Mouse (Mus musculus): ENCODE data around the gene Nt5e. TPM values are rescaled to one million over a fixed set of nuclear protein-coding genes. Genes with fewer than 3 reads are reported as not detected.

Nt5e gene
- polyA plus RNA-seq, 1 experiment from 2014 or later, result 2.7 TPM

DNA sequence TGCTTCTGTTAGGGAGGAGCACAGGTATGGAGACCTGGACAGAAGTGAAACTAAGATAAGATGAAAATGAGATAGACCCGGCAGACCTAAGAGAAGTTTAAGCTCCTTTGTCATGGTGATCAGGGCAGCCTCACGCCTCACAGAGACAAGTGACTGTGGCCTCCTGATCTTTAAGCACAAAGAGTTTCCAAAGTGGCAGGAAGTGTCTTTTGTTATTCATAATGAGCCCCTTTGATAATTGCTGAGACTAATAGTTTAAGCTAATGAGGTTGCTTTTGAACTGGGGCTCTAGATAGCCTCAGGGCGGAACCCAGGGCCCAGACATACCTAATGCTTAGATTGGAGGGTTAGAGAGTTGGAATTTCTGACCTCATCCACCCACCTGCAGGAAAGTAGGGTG is 5.5 kb downstream of the Nt5e start:
- H3K4me3 ChIP-seq (ENCODE audit: low read depth, low read length), result no peak overlapping the region
- no peak for DNase-seq (ENCODE audit: low spot score)

DNA sequence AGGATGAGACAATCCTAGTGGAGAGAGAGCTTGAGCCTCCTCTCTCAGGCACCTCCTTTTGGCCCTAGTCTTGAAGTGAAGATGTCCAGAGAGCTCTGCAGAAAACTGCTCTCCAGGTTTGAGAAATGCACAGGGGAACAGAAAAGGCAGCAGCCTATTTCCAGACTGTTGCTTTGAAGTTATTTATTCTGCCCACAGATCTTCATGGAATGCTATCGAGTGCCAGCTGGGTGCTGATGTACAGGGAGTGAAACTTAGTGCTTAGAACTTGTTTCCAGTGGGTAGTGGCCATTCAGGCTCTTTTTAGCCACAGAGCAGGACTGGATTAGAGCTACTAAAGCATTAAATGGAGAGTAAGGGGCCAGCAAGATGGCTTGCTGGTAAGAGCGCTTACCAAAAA is 8.8 kb downstream of the Nt5e start:
- H3K9ac ChIP-seq (replicated peaks; ENCODE audit: low read length), result no peak overlapping the region
- H3K4me1 ChIP-seq (ENCODE audit: control insufficient read depth, insufficient read depth, low read length), result no peaks in the 10 kb centered on the region
- DNase-seq (ENCODE audit: low spot score) (no peak), ATAC-seq (replicated peaks; ENCODE audit: insufficient number of reproducible peaks, low FRiP score, low TSS enrichment, low read depth) (no peak)
- no peak overlapping the region for H3K4me3 ChIP-seq (ENCODE audit: low read depth, low read length)
- no peaks in the 10 kb centered on the region for H3K27me3 ChIP-seq (ENCODE audit: control insufficient read depth, insufficient read depth, low read length)
- no peaks in the 10 kb centered on the region for H3K9me3 ChIP-seq (replicated peaks; ENCODE audit: control insufficient read depth, low read length)
- H3K36me3 ChIP-seq (replicated peaks; ENCODE audit: control insufficient read depth, insufficient read depth, low read depth, low read length), result no peaks in the 10 kb centered on the region
- WGBS, result 79% methylated on average over 1 of the region's 2 CpGs
- no peak overlapping the region for H3K27ac ChIP-seq (replicated peaks; ENCODE audit: low read depth, low read length)
- no peak overlapping the region for H3K4me2 ChIP-seq (ENCODE audit: low read depth, low read length)

More for the DNA sequence above, 5.5 kb downstream of the Nt5e start:
- Histone ChIP-seq H3K9me3 (replicated peaks; ENCODE audit: control insufficient read depth, low read length) (no peaks in the 10 kb centered on the region), H3K36me3 (replicated peaks; ENCODE audit: control insufficient read depth, insufficient read depth, low read depth, low read length) (no peaks in the 10 kb centered on the region), H3K27me3 (ENCODE audit: control insufficient read depth, insufficient read depth, low read length) (peaks cover 6% of the 10 kb centered on the region), H3K9ac (replicated peaks; ENCODE audit: low read length) (no peak overlapping the region), H3K4me1 (ENCODE audit: control insufficient read depth, insufficient read depth, low read length) (no peaks in the 10 kb centered on the region), H3K4me2 (ENCODE audit: low read depth, low read length) (no peak overlapping the region), H3K27ac (replicated peaks; ENCODE audit: low read depth, low read length) (no peak overlapping the region)
- no peak for ATAC-seq (replicated peaks; ENCODE audit: insufficient number of reproducible peaks, low FRiP score, low TSS enrichment, low read depth)
- WGBS, result 20% methylated on average over 3 of the region's 3 CpGs

- no peak overlapping the region for H3K27ac ChIP-seq (replicated peaks; ENCODE audit: low read depth, low read length)
- DNase-seq (ENCODE audit: low spot score) (no peak), ATAC-seq (replicated peaks; ENCODE audit: insufficient number of reproducible peaks, low FRiP score, low TSS enrichment, low read depth) (no peak)
- H3K4me2 ChIP-seq (ENCODE audit: low read depth, low read length), result no peak overlapping the region
- H3K9ac ChIP-seq (replicated peaks; ENCODE audit: low read length), result no peak overlapping the region
- H3K4me1 ChIP-seq (ENCODE audit: control insufficient read depth, insufficient read depth, low read length), result no peaks in the 10 kb centered on the region
- H3K36me3 ChIP-seq (replicated peaks; ENCODE audit: control insufficient read depth, insufficient read depth, low read depth, low read length), result no peaks in the 10 kb centered on the region
- no peak overlapping the region for H3K4me3 ChIP-seq (ENCODE audit: low read depth, low read length)
- no peaks in the 10 kb centered on the region for H3K9me3 ChIP-seq (replicated peaks; ENCODE audit: control insufficient read depth, low read length)
- WGBS, result 83% methylated on average over 3 of the region's 3 CpGs
- no peaks in the 10 kb centered on the region for H3K27me3 ChIP-seq (ENCODE audit: control insufficient read depth, insufficient read depth, low read length)
Measured at GRCm38 (mm10) chr9:88340819-88341218, 13.8 kb downstream of the Nt5e start.

- Histone ChIP-seq H3K27ac (replicated peaks; ENCODE audit: low read depth, low read length) (no peak overlapping the region), H3K27me3 (ENCODE audit: control insufficient read depth, insufficient read depth, low read length) (no peaks in the 10 kb centered on the region), H3K4me2 (ENCODE audit: low read depth, low read length) (no peak overlapping the region), H3K4me1 (ENCODE audit: control insufficient read depth, insufficient read depth, low read length) (no peaks in the 10 kb centered on the region), H3K9ac (replicated peaks; ENCODE audit: low read length) (no peak overlapping the region), H3K36me3 (replicated peaks; ENCODE audit: control insufficient read depth, insufficient read depth, low read depth, low read length) (no peaks in the 10 kb centered on the region), H3K4me3 (ENCODE audit: low read depth, low read length) (no peak overlapping the region), H3K9me3 (replicated peaks; ENCODE audit: control insufficient read depth, low read length) (no peaks in the 10 kb centered on the region)
- ATAC-seq (replicated peaks; ENCODE audit: insufficient number of reproducible peaks, low FRiP score, low TSS enrichment, low read depth) (no peak), DNase-seq (ENCODE audit: low spot score) (no peak)
- WGBS, result 75% methylated on average over 7 of the region's 7 CpGs
Measured at GRCm38 (mm10) chr9:88342241-88342640, 15.2 kb downstream of the Nt5e start.

DNA sequence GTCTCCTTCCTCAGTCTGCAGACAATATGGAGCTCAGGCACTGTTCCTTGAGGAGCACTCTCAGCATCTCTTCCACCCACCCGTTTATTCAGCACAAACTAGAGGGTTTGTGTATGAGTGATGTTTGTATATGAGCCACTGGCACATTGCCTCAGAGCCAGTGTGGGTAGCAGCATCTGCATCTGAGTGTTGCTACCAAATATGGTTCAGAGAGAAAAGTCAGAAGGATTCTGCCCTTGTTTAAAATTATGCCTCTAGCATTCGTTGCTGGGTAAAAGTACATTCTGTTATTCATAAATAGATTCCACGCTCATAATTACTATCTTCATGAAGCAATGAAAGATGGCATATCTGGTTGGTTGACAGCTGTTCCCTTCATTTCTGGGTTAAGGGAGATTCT is 15.7 kb downstream of the Nt5e start:
- no peak overlapping the region for H3K4me2 ChIP-seq (ENCODE audit: low read depth, low read length)
- H3K36me3 ChIP-seq (replicated peaks; ENCODE audit: control insufficient read depth, insufficient read depth, low read depth, low read length), result no peaks in the 10 kb centered on the region
- no peaks in the 10 kb centered on the region for H3K27me3 ChIP-seq (ENCODE audit: control insufficient read depth, insufficient read depth, low read length)
- no peak overlapping the region for H3K4me3 ChIP-seq (ENCODE audit: low read depth, low read length)
- DNase-seq (ENCODE audit: low spot score) (no peak), ATAC-seq (replicated peaks; ENCODE audit: insufficient number of reproducible peaks, low FRiP score, low TSS enrichment, low read depth) (no peak)
- no peak overlapping the region for H3K27ac ChIP-seq (replicated peaks; ENCODE audit: low read depth, low read length)
- no peaks in the 10 kb centered on the region for H3K9me3 ChIP-seq (replicated peaks; ENCODE audit: control insufficient read depth, low read length)
- H3K4me1 ChIP-seq (ENCODE audit: control insufficient read depth, insufficient read depth, low read length), result no peaks in the 10 kb centered on the region
- no peak overlapping the region for H3K9ac ChIP-seq (replicated peaks; ENCODE audit: low read length)
- 80% methylated on average over 3 of the region's 3 CpGs for WGBS

DNA sequence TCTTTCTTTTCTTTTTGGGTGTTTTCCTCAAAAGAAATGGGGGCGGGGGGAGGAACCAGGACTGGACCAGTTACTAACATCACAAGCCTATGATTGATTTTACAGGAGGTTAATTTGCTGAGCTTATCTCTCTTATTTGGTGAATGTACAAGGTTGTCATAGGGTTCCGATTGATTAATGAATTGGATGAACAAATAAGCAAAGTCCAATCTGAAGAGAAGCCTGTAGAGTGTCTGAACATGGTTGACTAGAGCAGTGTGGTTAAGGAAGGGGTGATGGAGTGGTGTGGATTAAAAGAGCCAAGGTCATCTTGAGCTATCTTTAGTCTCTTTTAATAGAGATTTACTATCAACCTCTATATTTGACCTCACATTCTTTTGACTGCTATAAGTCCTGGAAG is 17.4 kb downstream of the Nt5e start:
- H3K27ac ChIP-seq (replicated peaks; ENCODE audit: low read depth, low read length), result no peak overlapping the region
- no peak overlapping the region for H3K4me2 ChIP-seq (ENCODE audit: low read depth, low read length)
- H3K4me1 ChIP-seq (ENCODE audit: control insufficient read depth, insufficient read depth, low read length), result no peaks in the 10 kb centered on the region
- DNase-seq (ENCODE audit: low spot score), result no peak
- H3K4me3 ChIP-seq (ENCODE audit: low read depth, low read length), result no peak overlapping the region
- H3K9ac ChIP-seq (replicated peaks; ENCODE audit: low read length), result no peak overlapping the region
- no peaks in the 10 kb centered on the region for H3K9me3 ChIP-seq (replicated peaks; ENCODE audit: control insufficient read depth, low read length)
- no peaks in the 10 kb centered on the region for H3K36me3 ChIP-seq (replicated peaks; ENCODE audit: control insufficient read depth, insufficient read depth, low read depth, low read length)
- no peak for ATAC-seq (replicated peaks; ENCODE audit: insufficient number of reproducible peaks, low FRiP score, low TSS enrichment, low read depth)
- 93% methylated on average over 2 of the region's 2 CpGs for WGBS
- H3K27me3 ChIP-seq (ENCODE audit: control insufficient read depth, insufficient read depth, low read length), result no peaks in the 10 kb centered on the region

GRCm38 (mm10) chr9:88346857-88347256 is 19.9 kb downstream of the Nt5e start:
- Histone ChIP-seq H3K4me1 (ENCODE audit: control insufficient read depth, insufficient read depth, low read length) (no peaks in the 10 kb centered on the region), H3K4me3 (ENCODE audit: low read depth, low read length) (no peak overlapping the region), H3K27ac (replicated peaks; ENCODE audit: low read depth, low read length) (no peak overlapping the region), H3K4me2 (ENCODE audit: low read depth, low read length) (no peak overlapping the region), H3K9ac (replicated peaks; ENCODE audit: low read length) (no peak overlapping the region), H3K9me3 (replicated peaks; ENCODE audit: control insufficient read depth, low read length) (no peaks in the 10 kb centered on the region), H3K36me3 (replicated peaks; ENCODE audit: control insufficient read depth, insufficient read depth, low read depth, low read length) (no peaks in the 10 kb centered on the region), H3K27me3 (ENCODE audit: control insufficient read depth, insufficient read depth, low read length) (no peaks in the 10 kb centered on the region)
- DNase-seq (ENCODE audit: low spot score) (no peak), ATAC-seq (replicated peaks; ENCODE audit: insufficient number of reproducible peaks, low FRiP score, low TSS enrichment, low read depth) (no peak)
- WGBS, result 69% methylated on average over 5 of the region's 5 CpGs

GRCm38 (mm10) chr9:88348623-88349022 is 21.6 kb downstream of the Nt5e start:
- no peak for ATAC-seq (replicated peaks; ENCODE audit: insufficient number of reproducible peaks, low FRiP score, low TSS enrichment, low read depth)
- Histone ChIP-seq H3K27ac (replicated peaks; ENCODE audit: low read depth, low read length) (no peak overlapping the region), H3K27me3 (ENCODE audit: control insufficient read depth, insufficient read depth, low read length) (no peaks in the 10 kb centered on the region), H3K9ac (replicated peaks; ENCODE audit: low read length) (no peak overlapping the region), H3K36me3 (replicated peaks; ENCODE audit: control insufficient read depth, insufficient read depth, low read depth, low read length) (no peaks in the 10 kb centered on the region), H3K4me1 (ENCODE audit: control insufficient read depth, insufficient read depth, low read length) (no peaks in the 10 kb centered on the region), H3K4me2 (ENCODE audit: low read depth, low read length) (no peak overlapping the region), H3K4me3 (ENCODE audit: low read depth, low read length) (no peak overlapping the region), H3K9me3 (replicated peaks; ENCODE audit: control insufficient read depth, low read length) (no peaks in the 10 kb centered on the region)
- no peak for DNase-seq (ENCODE audit: low spot score)
- 89% methylated on average over 6 of the region's 6 CpGs for WGBS
